Mouse (Mus musculus): ENCODE data around the gene Gm10031. TPM values are rescaled to one million over a fixed set of nuclear protein-coding genes. Genes with fewer than 3 reads are reported as not detected.
"Not testable (repeated sequence)": the region's sequence is repeated elsewhere in the genome, so short reads cannot be mapped to it uniquely, and the experiment has no call there.

The Gm10031 gene
- polyA plus RNA-seq, 1 experiment from 2014 or later = 0.31 TPM

GRCm38 (mm10) chr1:156507753-156508152 lies 16.1 kb upstream of the Gm10031 start:
- Histone ChIP-seq H3K4me3 (no peak overlapping the region), H3K27me3 (replicated peaks) (no peaks in the 10 kb centered on the region), H3K4me2 (no peak overlapping the region), H3K4me1 (no peaks in the 10 kb centered on the region), H3K9me3 (no peaks in the 10 kb centered on the region), H3K9ac (no peak overlapping the region), H3K27ac (replicated peaks) (no peak overlapping the region), H3K36me3 (no peaks in the 10 kb centered on the region)
- 69% methylated on average over 3 of the region's 3 CpGs for WGBS
- no peak for ATAC-seq (ENCODE audit: extremely low read depth, insufficient number of reproducible peaks, low FRiP score, low TSS enrichment)

GRCm38 (mm10) chr1:156520136-156520780 lies 3.6 kb upstream of the Gm10031 start:
- ATAC-seq (ENCODE audit: extremely low read depth, insufficient number of reproducible peaks, low FRiP score, low TSS enrichment) = no peak
- Histone ChIP-seq H3K4me2 (no peak overlapping the region), H3K27ac (replicated peaks) (no peak overlapping the region), H3K9me3 (no peaks in the 10 kb centered on the region), H3K9ac (no peak overlapping the region), H3K27me3 (replicated peaks) (no peaks in the 10 kb centered on the region), H3K4me1 (no peaks in the 10 kb centered on the region), H3K4me3 (no peak overlapping the region), H3K36me3 (no peaks in the 10 kb centered on the region)
- 69% methylated on average over 3 of the region's 3 CpGs for WGBS

GRCm38 (mm10) chr1:156521796-156522517 lies 1.9 kb upstream of the Gm10031 start:
- Histone ChIP-seq H3K27ac (replicated peaks) (no peak overlapping the region), H3K4me1 (no peaks in the 10 kb centered on the region), H3K9me3 (no peaks in the 10 kb centered on the region), H3K27me3 (replicated peaks) (no peaks in the 10 kb centered on the region), H3K4me2 (no peak overlapping the region), H3K36me3 (no peaks in the 10 kb centered on the region), H3K4me3 (no peak overlapping the region), H3K9ac (no peak overlapping the region)
- 71% methylated on average over 15 of the region's 15 CpGs for WGBS
- ATAC-seq (ENCODE audit: extremely low read depth, insufficient number of reproducible peaks, low FRiP score, low TSS enrichment) = no peak

GRCm38 (mm10) chr1:156532476-156533175 lies 8.8 kb downstream of the Gm10031 start:
- H3K4me3 ChIP-seq; H3K27ac ChIP-seq (replicated peaks); H3K9ac ChIP-seq; H3K4me1 ChIP-seq; H3K27me3 ChIP-seq (replicated peaks); H3K36me3 ChIP-seq; H3K4me2 ChIP-seq; ATAC-seq (ENCODE audit: extremely low read depth, insufficient number of reproducible peaks, low FRiP score, low TSS enrichment); H3K9me3 ChIP-seq: not testable (repeated sequence)
- 77% methylated on average over 16 of the region's 16 CpGs for WGBS

GRCm38 (mm10) chr1:156533483-156533882 lies 9.7 kb downstream of the Gm10031 start:
- H3K27ac ChIP-seq (replicated peaks) = no peak overlapping the region
- no peaks in the 10 kb centered on the region for H3K27me3 ChIP-seq (replicated peaks)
- whole genome bisulfite sequencing = 85% methylated on average over 3 of the region's 3 CpGs
- H3K4me1 ChIP-seq = no peaks in the 10 kb centered on the region
- no peaks in the 10 kb centered on the region for H3K36me3 ChIP-seq
- no peak for ATAC-seq (ENCODE audit: extremely low read depth, insufficient number of reproducible peaks, low FRiP score, low TSS enrichment)
- no peak overlapping the region for H3K4me2 ChIP-seq
- H3K9ac ChIP-seq = no peak overlapping the region
- H3K4me3 ChIP-seq = no peak overlapping the region
- H3K9me3 ChIP-seq = no peaks in the 10 kb centered on the region

GRCm38 (mm10) chr1:156533911-156534310 lies 10.1 kb downstream of the Gm10031 start:
- no peak for ATAC-seq (ENCODE audit: extremely low read depth, insufficient number of reproducible peaks, low FRiP score, low TSS enrichment)
- Histone ChIP-seq H3K9ac (no peak overlapping the region), H3K27ac (replicated peaks) (no peak overlapping the region), H3K27me3 (replicated peaks) (no peaks in the 10 kb centered on the region), H3K36me3 (no peaks in the 10 kb centered on the region), H3K4me2 (no peak overlapping the region), H3K9me3 (no peaks in the 10 kb centered on the region), H3K4me1 (no peaks in the 10 kb centered on the region), H3K4me3 (no peak overlapping the region)
- 81% methylated on average over 4 of the region's 4 CpGs for WGBS

- ATAC-seq (ENCODE audit: extremely low read depth, insufficient number of reproducible peaks, low FRiP score, low TSS enrichment) = no peak
- Histone ChIP-seq H3K4me2 (no peak overlapping the region), H3K4me3 (no peak overlapping the region), H3K9ac (no peak overlapping the region), H3K4me1 (no peaks in the 10 kb centered on the region), H3K9me3 (no peaks in the 10 kb centered on the region), H3K27ac (replicated peaks) (no peak overlapping the region), H3K36me3 (no peaks in the 10 kb centered on the region), H3K27me3 (replicated peaks) (no peaks in the 10 kb centered on the region)
- WGBS = 74% methylated on average over 2 of the region's 2 CpGs
Measured at GRCm38 (mm10) chr1:156537031-156537430, 13.2 kb downstream of the Gm10031 start.

- H3K4me2 ChIP-seq = no peak overlapping the region
- H3K27ac ChIP-seq (replicated peaks) = no peak overlapping the region
- WGBS = 75% methylated on average over 6 of the region's 6 CpGs
- no peak overlapping the region for H3K4me3 ChIP-seq
- ATAC-seq (ENCODE audit: extremely low read depth, insufficient number of reproducible peaks, low FRiP score, low TSS enrichment) = no peak
- H3K9me3 ChIP-seq = no peaks in the 10 kb centered on the region
- H3K4me1 ChIP-seq = no peaks in the 10 kb centered on the region
- no peaks in the 10 kb centered on the region for H3K36me3 ChIP-seq
- no peak overlapping the region for H3K9ac ChIP-seq
- H3K27me3 ChIP-seq (replicated peaks) = no peaks in the 10 kb centered on the region
Measured at GRCm38 (mm10) chr1:156537701-156538100, 13.9 kb downstream of the Gm10031 start.

- Histone ChIP-seq H3K27me3 (replicated peaks) (no peaks in the 10 kb centered on the region), H3K4me2 (no peak overlapping the region), H3K27ac (replicated peaks) (no peak overlapping the region), H3K4me3 (no peak overlapping the region), H3K9me3 (no peaks in the 10 kb centered on the region), H3K36me3 (no peaks in the 10 kb centered on the region), H3K4me1 (no peaks in the 10 kb centered on the region), H3K9ac (no peak overlapping the region)
- 75% methylated on average over 3 of the region's 3 CpGs for WGBS
- no peak for ATAC-seq (ENCODE audit: extremely low read depth, insufficient number of reproducible peaks, low FRiP score, low TSS enrichment)
Measured at GRCm38 (mm10) chr1:156538382-156538781, 14.6 kb downstream of the Gm10031 start.

GRCm38 (mm10) chr1:156539787-156540560 lies 16.2 kb downstream of the Gm10031 start:
- H3K27me3 ChIP-seq (replicated peaks) = no peaks in the 10 kb centered on the region
- H3K4me1 ChIP-seq = peaks cover 5% of the 10 kb centered on the region
- H3K27ac ChIP-seq (replicated peaks) = no peak overlapping the region
- H3K9me3 ChIP-seq = no peaks in the 10 kb centered on the region
- ATAC-seq (ENCODE audit: extremely low read depth, insufficient number of reproducible peaks, low FRiP score, low TSS enrichment) = no peak
- H3K9ac ChIP-seq = no peak overlapping the region
- H3K4me3 ChIP-seq = no peak overlapping the region
- 41% methylated on average over 4 of the region's 4 CpGs for WGBS
- H3K36me3 ChIP-seq = no peaks in the 10 kb centered on the region
- H3K4me2 ChIP-seq = no peak overlapping the region

- WGBS = 15% methylated on average over 12 of the region's 12 CpGs
- H3K4me2 ChIP-seq = peak overlapping the region; percentile 53
- H3K4me3 ChIP-seq = no peak overlapping the region
- no peaks in the 10 kb centered on the region for H3K27me3 ChIP-seq (replicated peaks)
- H3K27ac ChIP-seq (replicated peaks) = no peak overlapping the region
- no peak for ATAC-seq (ENCODE audit: extremely low read depth, insufficient number of reproducible peaks, low FRiP score, low TSS enrichment)
- peaks cover 5% of the 10 kb centered on the region for H3K4me1 ChIP-seq
- H3K9me3 ChIP-seq = no peaks in the 10 kb centered on the region
- no peaks in the 10 kb centered on the region for H3K36me3 ChIP-seq
- peak overlapping the region; percentile 25; the same call in 1 of the 2 replicates for H3K9ac ChIP-seq
Measured at GRCm38 (mm10) chr1:156543999-156544398, 20.2 kb downstream of the Gm10031 start.
